Mouse (Mus musculus) testis, adult 2 months (tissue): Measurements from ENCODE around the gene Igfbp1.

Experiments
- CTCF ChIP-seq: fragments of 200-500 bp; IDR thresholded peaks from 2 replicates; pipeline ENCODE4 v1.5.1; 2012; ENCODE audit warnings: low read depth, mild to moderate bottlenecking, inconsistent platforms, low read length, moderate library complexity; ENCODE audit not compliant: control insufficient read depth, insufficient read depth, insufficient replicate concordance
- POLR2A ChIP-seq: fragments of 200-500 bp; IDR thresholded peaks from 2 replicates; pipeline ENCODE4 v1.6.1; 2012; ENCODE audit warnings: low read depth, mild to moderate bottlenecking, inconsistent platforms, low read length, moderate library complexity; ENCODE audit not compliant: control insufficient read depth

DNA sequence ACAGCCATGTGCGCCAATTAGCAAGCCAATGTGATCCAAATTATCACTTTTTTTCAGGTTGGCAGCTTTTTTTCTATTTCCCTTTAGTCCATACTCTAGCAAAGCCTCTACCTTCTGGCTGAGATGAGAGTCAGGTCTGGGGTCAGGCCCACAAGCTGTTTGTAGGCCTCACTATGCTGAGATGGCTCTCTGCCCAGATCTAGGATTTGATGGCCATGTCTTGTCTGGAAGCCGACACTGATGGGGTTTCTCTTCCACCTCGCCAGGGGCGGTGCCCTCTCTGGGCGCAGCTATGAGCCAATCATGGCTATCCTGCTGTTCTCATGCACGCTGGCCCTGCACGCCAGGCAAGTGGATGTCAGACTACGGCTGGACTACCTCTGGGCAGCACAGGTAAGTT lies 47.1 kb upstream of the Igfbp1 start:
- no peak for TF ChIP-seq CTCF
- TF ChIP-seq POLR2A = no peak
